Mouse (Mus musculus) midbrain, embryonic 13.5 days (tissue): ENCODE measurements around the gene Lrp5. TPM values are rescaled to one million over a fixed set of nuclear protein-coding genes. Genes with fewer than 3 reads are reported as not detected.

Experiments used
- ATAC-seq: fragments of 200-750 bp; cut with Nextera tagmentation; 2 replicates; pipeline ENCODE4 v1.8.0; 2017; ENCODE audit warnings: mild to moderate bottlenecking, moderate TSS enrichment, moderate library complexity
- H3K27ac ChIP-seq: fragments of 300-500 bp; sonication (generic); 2 replicates; pipeline ENCODE4 v1.5.1; 2015; ENCODE audit warnings: inconsistent platforms, mild to moderate bottlenecking, moderate library complexity
- H3K27me3 ChIP-seq: fragments of 300-500 bp; sonication (generic); 2 replicates; pipeline ENCODE4 v1.6.1; 2015; ENCODE audit warnings: mild to moderate bottlenecking, inconsistent platforms
- H3K36me3 ChIP-seq: fragments of 300-500 bp; sonication (generic); 2 replicates; pipeline ENCODE4 v1.6.1; 2015; ENCODE audit warnings: mild to moderate bottlenecking, inconsistent platforms
- H3K4me1 ChIP-seq: fragments of 300-500 bp; sonication (generic); replicated peaks from 2 replicates; pipeline ENCODE4 v1.6.1; 2015; ENCODE audit warnings: inconsistent platforms
- H3K4me2 ChIP-seq: fragments of 300-500 bp; sonication (generic); replicated peaks from 2 replicates; pipeline ENCODE4 v1.6.1; 2015; ENCODE audit warnings: moderate library complexity, mild to moderate bottlenecking, inconsistent platforms
- H3K4me3 ChIP-seq: fragments of 300-500 bp; sonication (generic); replicated peaks from 2 replicates; pipeline ENCODE4 v1.5.1; 2015; ENCODE audit warnings: mild to moderate bottlenecking, inconsistent platforms
- H3K9ac ChIP-seq: fragments of 300-500 bp; sonication (generic); replicated peaks from 2 replicates; pipeline ENCODE4 v1.6.1; 2015; ENCODE audit warnings: mild to moderate bottlenecking, inconsistent platforms
- H3K9me3 ChIP-seq: fragments of 300-500 bp; sonication (generic); 2 replicates; pipeline ENCODE4 v1.6.1; 2016; ENCODE audit warnings: mild to moderate bottlenecking, inconsistent platforms
- WGBS: fragments of 180-500 bp; shearing (Covaris S2); methylation state at CpG from one replicate; pipeline ENCODE4 v1.1.7; 2015; 5-methylcytosine and 5-hydroxymethylcytosine counted together
- polyA plus RNA-seq: library from polyadenylated mRNA; unstranded; fragments of >200 nt; fragmentation: Nextera tagmentation; extraction: Ambion mirVana; gene quantifications from 2 replicates; pipeline ENCODE4 v1.2.1, GENCODE M21; 2015

Gene Lrp5
- polyA plus RNA-seq, 1 experiment from 2014 or later = 1.7 TPM

DNA sequence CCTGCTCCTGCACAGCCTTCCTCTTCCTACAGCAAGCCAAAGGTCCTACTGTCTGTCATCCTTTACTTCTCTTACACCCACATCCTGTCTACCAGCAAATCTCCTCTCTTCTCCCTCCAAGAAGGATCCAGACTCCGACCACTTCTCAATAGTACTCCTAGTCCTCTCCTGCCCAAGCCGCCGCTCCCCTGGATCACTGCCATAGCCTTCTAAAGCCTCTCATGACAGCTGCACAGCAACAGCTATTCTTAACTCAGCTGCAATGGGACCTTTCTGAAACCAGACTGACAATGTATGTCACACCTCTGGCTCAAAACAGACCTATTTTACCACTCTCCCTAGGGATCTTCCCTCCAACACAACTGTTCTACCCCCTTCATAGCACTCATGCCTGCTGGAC lies 122.1 kb downstream of the Lrp5 start:
- H3K27me3 ChIP-seq = no peaks in the 10 kb centered on the region
- no peak for ATAC-seq

GRCm38 (mm10) chr19:3562752-3563151 lies 123.6 kb downstream of the Lrp5 start:
- peaks cover 8% of the 10 kb centered on the region; the same call in 1 of the 2 replicates for H3K9me3 ChIP-seq
- 94% methylated on average over 6 of the region's 6 CpGs for WGBS
- H3K4me3 ChIP-seq = no peak overlapping the region
- H3K9ac ChIP-seq = no peak overlapping the region
- H3K4me2 ChIP-seq = no peak overlapping the region
- ATAC-seq = no peak
- no peaks in the 10 kb centered on the region for H3K27me3 ChIP-seq
- no peak overlapping the region for H3K27ac ChIP-seq
- H3K36me3 ChIP-seq = peaks cover 7% of the 10 kb centered on the region
- no peaks in the 10 kb centered on the region for H3K4me1 ChIP-seq

More for the DNA sequence above, 122.1 kb downstream of the Lrp5 start:
- no peak overlapping the region for H3K27ac ChIP-seq
- H3K9ac ChIP-seq = no peak overlapping the region
- no peak overlapping the region for H3K4me2 ChIP-seq
- WGBS = 96% methylated on average over 3 of the region's 3 CpGs
- H3K4me1 ChIP-seq = no peaks in the 10 kb centered on the region
- no peak overlapping the region for H3K4me3 ChIP-seq
- H3K9me3 ChIP-seq = peaks cover 3% of the 10 kb centered on the region; the same call in 1 of the 2 replicates
- peaks cover 7% of the 10 kb centered on the region for H3K36me3 ChIP-seq

- Histone ChIP-seq H3K4me3 (no peak overlapping the region), H3K9ac (no peak overlapping the region), H3K4me1 (no peaks in the 10 kb centered on the region), H3K27me3 (no peaks in the 10 kb centered on the region), H3K27ac (no peak overlapping the region), H3K4me2 (no peak overlapping the region), H3K36me3 (peaks cover 7% of the 10 kb centered on the region), H3K9me3 (peaks cover 8% of the 10 kb centered on the region; the same call in 1 of the 2 replicates)
- WGBS = 93% methylated on average over 2 of the region's 2 CpGs
- ATAC-seq = no peak
Observed at GRCm38 (mm10) chr19:3562298-3562697, 124.1 kb downstream of the Lrp5 start.

- no peak for ATAC-seq
- H3K9me3 ChIP-seq = peaks cover 8% of the 10 kb centered on the region; the same call in 1 of the 2 replicates
- peaks cover 4% of the 10 kb centered on the region for H3K36me3 ChIP-seq
- H3K27ac ChIP-seq = no peak overlapping the region
- no peak overlapping the region for H3K4me3 ChIP-seq
- no peak overlapping the region for H3K4me2 ChIP-seq
- H3K4me1 ChIP-seq = 0 out of 2 replicates have a peak, but pooled peaks cover 3% of the 10 kb centered on the region
- 96% methylated on average over 2 of the region's 2 CpGs for WGBS
- no peaks in the 10 kb centered on the region for H3K27me3 ChIP-seq
- no peak overlapping the region for H3K9ac ChIP-seq
Observed at GRCm38 (mm10) chr19:3556169-3556827, 130.1 kb downstream of the Lrp5 start.

GRCm38 (mm10) chr19:3554785-3555184 lies 131.6 kb downstream of the Lrp5 start:
- peaks cover 6% of the 10 kb centered on the region; the same call in 1 of the 2 replicates for H3K9me3 ChIP-seq
- H3K27me3 ChIP-seq = no peaks in the 10 kb centered on the region
- H3K4me2 ChIP-seq = no peak overlapping the region
- H3K27ac ChIP-seq = no peak overlapping the region
- H3K9ac ChIP-seq = no peak overlapping the region
- WGBS = 92% methylated on average over 8 of the region's 8 CpGs
- ATAC-seq = no peak
- H3K4me3 ChIP-seq = no peak overlapping the region
- H3K4me1 ChIP-seq = 0 out of 2 replicates have a peak, but pooled peaks cover 3% of the 10 kb centered on the region
- peaks cover 1% of the 10 kb centered on the region for H3K36me3 ChIP-seq

DNA sequence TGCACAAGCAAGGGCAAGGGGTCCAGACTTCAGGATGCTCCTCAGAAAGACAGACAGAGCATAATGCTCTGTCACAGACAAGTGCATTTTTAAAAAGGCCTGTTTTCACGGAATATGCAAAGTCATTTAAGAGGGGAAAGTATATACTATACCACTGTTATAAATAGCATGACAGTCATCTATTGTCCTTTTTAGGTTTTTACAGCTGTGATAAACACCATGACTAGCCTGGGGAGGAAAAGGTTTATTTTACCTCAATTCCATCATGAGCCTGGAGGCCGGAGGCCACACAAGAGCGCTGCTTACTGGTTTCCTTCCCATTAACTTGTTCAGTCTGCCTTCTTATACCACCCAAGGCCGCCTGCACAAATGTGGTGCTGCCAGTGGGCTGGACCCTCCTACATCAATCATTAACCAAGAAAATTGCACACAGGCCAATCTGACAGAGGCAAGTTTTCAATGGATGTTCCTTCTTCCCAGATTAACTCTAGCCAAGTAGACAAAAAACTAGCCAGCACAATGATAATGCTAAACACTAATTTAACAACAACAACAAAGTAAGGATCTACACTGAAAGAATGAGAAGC lies 134.7 kb downstream of the Lrp5 start:
- Histone ChIP-seq H3K27me3 (no peaks in the 10 kb centered on the region), H3K4me3 (no peak overlapping the region), H3K4me2 (no peak overlapping the region), H3K4me1 (0 out of 2 replicates have a peak, but pooled peaks cover 3% of the 10 kb centered on the region), H3K9ac (no peak overlapping the region), H3K36me3 (no peaks in the 10 kb centered on the region; the same call in none of the 2 replicates), H3K27ac (no peak overlapping the region; the same call in 1 of the 2 replicates), H3K9me3 (no peaks in the 10 kb centered on the region)
- ATAC-seq = no peak
- 87% methylated on average over 4 of the region's 4 CpGs for WGBS

DNA sequence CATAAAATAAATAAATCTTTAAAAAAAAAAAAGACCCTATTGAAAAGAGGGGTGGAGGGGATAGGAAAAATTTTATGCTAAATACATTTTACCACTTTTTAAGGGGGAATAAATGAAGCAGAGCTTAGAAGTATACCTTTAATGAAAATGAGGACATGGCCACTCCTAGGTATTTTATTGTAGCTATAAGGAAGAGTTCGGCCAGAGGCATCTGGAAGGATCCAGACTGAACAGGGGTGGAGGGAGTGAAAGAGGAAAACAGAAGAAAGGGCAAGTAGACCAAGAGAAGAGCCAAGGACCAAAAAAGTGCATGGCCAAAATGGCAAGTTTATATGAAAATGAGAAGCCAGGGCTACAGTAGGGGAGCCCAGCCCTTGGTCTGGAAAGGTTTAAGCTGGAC lies 136.3 kb downstream of the Lrp5 start:
- no peak overlapping the region for H3K9ac ChIP-seq
- H3K27me3 ChIP-seq = no peaks in the 10 kb centered on the region
- no peak overlapping the region for H3K4me2 ChIP-seq
- WGBS = 96% methylated on average over 1 of the region's 1 CpGs
- no peak overlapping the region for H3K27ac ChIP-seq
- no peak overlapping the region for H3K4me3 ChIP-seq
- 0 out of 2 replicates have a peak, but pooled peaks cover 3% of the 10 kb centered on the region for H3K4me1 ChIP-seq
- ATAC-seq = no peak
- no peaks in the 10 kb centered on the region for H3K9me3 ChIP-seq
- peaks cover 4% of the 10 kb centered on the region for H3K36me3 ChIP-seq

DNA sequence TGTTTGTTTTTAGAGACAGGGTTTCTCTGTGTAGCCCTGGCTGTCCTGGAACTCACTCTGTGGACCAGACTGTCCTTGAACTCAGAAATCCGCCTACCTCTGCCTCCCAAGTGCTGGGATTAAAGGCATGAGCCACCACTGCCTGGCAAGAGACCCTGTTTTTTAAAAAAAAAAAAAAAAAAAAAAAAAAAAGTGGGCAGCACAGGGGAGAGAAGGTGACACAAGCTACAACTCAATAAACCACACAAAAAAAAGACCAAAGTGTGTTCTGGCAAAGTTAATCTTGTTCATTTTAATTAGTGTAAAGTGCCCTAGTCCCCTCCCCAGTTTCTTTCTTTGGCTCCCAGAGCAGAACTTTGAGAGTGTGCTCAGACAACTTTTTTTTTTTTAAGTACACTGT lies 137.1 kb downstream of the Lrp5 start:
- 85% methylated on average over 1 of the region's 1 CpGs for WGBS
- Histone ChIP-seq H3K27ac (no peak overlapping the region), H3K27me3 (no peaks in the 10 kb centered on the region), H3K4me2 (no peak overlapping the region), H3K4me3 (no peak overlapping the region), H3K36me3 (peaks cover 4% of the 10 kb centered on the region), H3K4me1 (0 out of 2 replicates have a peak, but pooled peaks cover 3% of the 10 kb centered on the region), H3K9ac (no peak overlapping the region), H3K9me3 (no peaks in the 10 kb centered on the region)
- no peak for ATAC-seq

- whole genome bisulfite sequencing = 97% methylated on average over 1 of the region's 1 CpGs
- H3K9ac ChIP-seq = no peak overlapping the region
- no peaks in the 10 kb centered on the region for H3K27me3 ChIP-seq
- no peaks in the 10 kb centered on the region for H3K9me3 ChIP-seq
- no peak overlapping the region for H3K4me2 ChIP-seq
- ATAC-seq = no peak
- H3K27ac ChIP-seq = no peak overlapping the region
- no peak overlapping the region for H3K4me3 ChIP-seq
- H3K36me3 ChIP-seq = peaks cover 9% of the 10 kb centered on the region
- H3K4me1 ChIP-seq = 0 out of 2 replicates have a peak, but pooled peaks cover 3% of the 10 kb centered on the region
Observed at GRCm38 (mm10) chr19:3548311-3548710, 138.1 kb downstream of the Lrp5 start.

- Histone ChIP-seq H3K36me3 (peaks cover 23% of the 10 kb centered on the region), H3K4me1 (no peaks in the 10 kb centered on the region), H3K9ac (no peak overlapping the region), H3K9me3 (no peaks in the 10 kb centered on the region), H3K4me2 (no peak overlapping the region), H3K27ac (no peak overlapping the region), H3K4me3 (no peak overlapping the region), H3K27me3 (no peaks in the 10 kb centered on the region)
- WGBS = 97% methylated on average over 2 of the region's 2 CpGs
- no peak for ATAC-seq
Observed at GRCm38 (mm10) chr19:3544995-3545394, 141.4 kb downstream of the Lrp5 start.

GRCm38 (mm10) chr19:3542591-3542990 lies 143.8 kb downstream of the Lrp5 start:
- H3K9me3 ChIP-seq = no peaks in the 10 kb centered on the region
- no peak overlapping the region for H3K4me3 ChIP-seq
- 92% methylated on average over 4 of the region's 4 CpGs for WGBS
- H3K4me1 ChIP-seq = 0 out of 2 replicates have a peak, but pooled peaks cover 3% of the 10 kb centered on the region
- no peaks in the 10 kb centered on the region for H3K27me3 ChIP-seq
- H3K4me2 ChIP-seq = no peak overlapping the region
- H3K36me3 ChIP-seq = peaks cover 25% of the 10 kb centered on the region
- no peak overlapping the region for H3K27ac ChIP-seq
- no peak overlapping the region for H3K9ac ChIP-seq
- no peak for ATAC-seq

GRCm38 (mm10) chr19:3540997-3541396 lies 145.4 kb downstream of the Lrp5 start:
- WGBS = 98% methylated on average over 5 of the region's 5 CpGs
- Histone ChIP-seq H3K9ac (no peak overlapping the region), H3K4me2 (no peak overlapping the region)

More at GRCm38 (mm10) chr19:3540997-3541396, 145.4 kb downstream of the Lrp5 start:
- H3K27ac ChIP-seq = no peak overlapping the region
- no peaks in the 10 kb centered on the region for H3K27me3 ChIP-seq
- H3K4me3 ChIP-seq = no peak overlapping the region
- no peak for ATAC-seq
- H3K36me3 ChIP-seq = peaks cover 21% of the 10 kb centered on the region
- no peaks in the 10 kb centered on the region for H3K9me3 ChIP-seq
- 0 out of 2 replicates have a peak, but pooled peaks cover 3% of the 10 kb centered on the region for H3K4me1 ChIP-seq
